Mouse (Mus musculus): ENCODE results near the gene Zfp882. TPM values are rescaled to one million over a fixed set of nuclear protein-coding genes. Genes with fewer than 3 reads are reported as not detected.
"Not testable (repeated sequence)": the region's sequence is repeated elsewhere in the genome, so short reads cannot be mapped to it uniquely, and the experiment has no call there.

Zfp882 gene
- polyA plus RNA-seq, 1 experiment from 2014 or later = 15.8 TPM

DNA sequence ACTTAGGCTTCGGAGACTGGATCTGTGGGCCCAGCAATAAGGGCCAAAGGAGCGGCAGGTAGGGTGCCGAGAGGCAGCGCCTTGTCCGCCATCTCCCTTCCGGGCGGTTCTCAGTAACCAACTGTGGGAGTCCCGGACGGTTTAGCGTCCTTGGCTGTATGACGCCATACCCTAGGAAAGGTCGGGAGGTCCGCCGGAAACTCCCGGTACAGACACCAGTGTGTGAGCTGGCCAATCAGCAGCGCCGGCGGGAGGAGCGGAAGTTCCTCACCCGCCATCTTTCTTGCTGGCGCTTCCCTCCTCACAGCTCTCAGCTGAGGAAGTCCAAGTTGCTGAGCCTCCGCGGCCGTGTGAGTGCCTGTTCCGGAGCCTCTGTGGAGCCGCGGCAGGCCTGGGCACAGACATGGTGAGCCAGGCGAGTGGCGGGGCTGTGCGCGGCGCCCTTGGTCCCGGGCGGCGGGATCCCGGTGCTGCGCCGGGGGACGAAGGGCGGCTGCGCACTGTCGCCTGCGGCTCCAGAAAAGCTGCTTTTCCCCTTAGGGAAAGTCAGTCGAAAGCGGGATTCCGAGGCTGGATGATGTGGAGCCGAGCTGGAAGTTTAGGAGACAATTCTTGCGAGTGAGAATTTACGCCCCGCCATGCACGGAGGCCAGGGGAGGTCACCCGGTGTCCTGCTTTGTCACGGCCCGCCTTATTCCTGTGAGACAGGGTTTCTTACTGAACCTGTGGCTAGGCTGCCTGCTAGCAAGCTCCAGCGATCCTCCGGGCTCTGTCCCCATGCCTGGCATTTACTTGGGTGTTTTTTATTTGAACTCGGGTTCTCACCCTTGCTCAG lies 14.4 kb downstream of the Zfp882 start:
- Histone ChIP-seq H3K9me3 (ENCODE audit: control insufficient read depth, low read length) (no peaks in the 10 kb centered on the region), H3K36me3 (replicated peaks; ENCODE audit: control insufficient read depth, insufficient read depth) (peaks cover 8% of the 10 kb centered on the region; the same call in 1 of the 2 replicates), H3K27me3 (ENCODE audit: control insufficient read depth, insufficient read depth, low read length) (no peaks in the 10 kb centered on the region), H3K4me3 (replicated peaks; ENCODE audit: low read length) (peak overlapping the region; percentile 61), H3K27ac (peak overlapping the region; percentile 96), H3K4me2 (replicated peaks) (peak overlapping the region; percentile 81), H3K9ac (peak overlapping the region; percentile 90), H3K4me1 (replicated peaks; ENCODE audit: control insufficient read depth, insufficient read depth, low read length) (peaks cover 11% of the 10 kb centered on the region)
- under 1% methylated on average over 57 of the region's 57 CpGs for WGBS
- DNase-seq (ENCODE audit: low spot score) (peak; percentile 91), ATAC-seq (ENCODE audit: low FRiP score) (peak; percentile 100)

DNA sequence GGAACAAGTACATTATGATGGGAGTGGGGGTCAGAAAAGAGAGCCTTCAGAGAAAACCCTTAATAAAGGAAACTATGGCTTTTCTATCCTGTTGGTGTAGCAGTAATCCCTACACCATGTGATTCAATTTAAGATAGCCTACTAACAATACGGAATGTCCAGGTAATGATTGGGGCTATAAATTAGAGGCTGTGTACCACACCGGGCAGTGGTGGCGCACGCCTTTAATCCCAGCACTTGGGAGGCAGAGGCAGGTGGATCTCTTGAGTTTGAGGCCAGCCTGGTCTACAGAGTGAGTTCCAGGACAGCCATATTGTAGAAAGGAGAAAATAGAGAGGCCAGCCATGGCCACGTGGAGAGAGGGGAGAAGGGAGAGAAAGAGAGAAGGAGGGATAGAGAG lies 17.4 kb downstream of the Zfp882 start:
- Histone ChIP-seq H3K9ac (no peak overlapping the region), H3K4me2 (replicated peaks) (no peak overlapping the region), H3K36me3 (replicated peaks; ENCODE audit: control insufficient read depth, insufficient read depth) (peaks cover 25% of the 10 kb centered on the region), H3K9me3 (ENCODE audit: control insufficient read depth, low read length) (no peaks in the 10 kb centered on the region), H3K4me3 (replicated peaks; ENCODE audit: low read length) (no peak overlapping the region), H3K27me3 (ENCODE audit: control insufficient read depth, insufficient read depth, low read length) (no peaks in the 10 kb centered on the region), H3K4me1 (replicated peaks; ENCODE audit: control insufficient read depth, insufficient read depth, low read length) (peaks cover 11% of the 10 kb centered on the region), H3K27ac (no peak overlapping the region)
- WGBS = 97% methylated on average over 5 of the region's 5 CpGs
- DNase-seq (ENCODE audit: low spot score) = no peak
- ATAC-seq (ENCODE audit: low FRiP score) = no peak

DNA sequence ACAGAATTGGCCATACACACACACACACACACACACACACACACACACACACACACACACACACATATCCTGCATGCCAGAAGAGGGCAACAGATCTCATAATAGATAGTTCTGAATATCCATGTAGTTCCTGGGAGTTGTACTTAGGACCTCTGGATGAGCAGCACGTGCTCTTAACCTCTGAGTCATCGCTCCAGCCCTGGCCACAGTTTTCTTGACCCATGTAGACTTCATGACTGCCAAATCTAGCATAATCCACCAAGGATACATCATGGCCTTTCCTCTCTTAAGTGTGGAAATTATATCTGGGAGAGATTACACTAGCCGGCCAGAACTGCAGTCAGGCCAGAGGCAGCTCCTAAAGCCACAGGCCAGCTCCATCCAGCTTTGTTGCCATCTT lies 18.1 kb downstream of the Zfp882 start:
- H3K27me3 ChIP-seq (ENCODE audit: control insufficient read depth, insufficient read depth, low read length) = no peaks in the 10 kb centered on the region
- H3K4me1 ChIP-seq (replicated peaks; ENCODE audit: control insufficient read depth, insufficient read depth, low read length) = peaks cover 11% of the 10 kb centered on the region
- no peak overlapping the region for H3K4me3 ChIP-seq (replicated peaks; ENCODE audit: low read length)
- DNase-seq (ENCODE audit: low spot score) (no peak), ATAC-seq (ENCODE audit: low FRiP score) (no peak)
- no peak overlapping the region for H3K27ac ChIP-seq
- H3K4me2 ChIP-seq (replicated peaks) = no peak overlapping the region
- H3K36me3 ChIP-seq (replicated peaks; ENCODE audit: control insufficient read depth, insufficient read depth) = peaks cover 33% of the 10 kb centered on the region
- peaks cover 3% of the 10 kb centered on the region; the same call in 1 of the 2 replicates for H3K9me3 ChIP-seq (ENCODE audit: control insufficient read depth, low read length)
- no peak overlapping the region for H3K9ac ChIP-seq
- 100% methylated on average over 3 of the region's 3 CpGs for WGBS

DNA sequence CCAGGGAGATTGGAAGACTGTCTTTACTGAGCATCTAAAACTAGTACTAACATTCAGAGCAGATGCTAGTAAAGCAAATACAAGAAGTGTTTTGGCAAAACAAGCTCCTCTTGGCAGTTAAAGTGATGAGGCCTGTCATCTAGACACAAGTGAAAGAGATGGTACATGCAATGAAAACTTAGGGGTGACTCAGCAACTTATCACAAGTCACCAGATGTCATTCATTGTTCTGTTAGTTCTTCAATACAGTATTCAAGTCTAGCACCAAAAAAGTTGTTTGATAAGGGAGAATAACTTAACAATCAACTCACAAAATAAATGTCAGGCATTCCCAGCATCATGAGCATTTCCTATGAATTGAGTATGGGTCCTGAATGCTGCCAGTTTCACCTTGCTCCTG lies 19.4 kb downstream of the Zfp882 start:
- Histone ChIP-seq H3K4me2 (replicated peaks) (no peak overlapping the region), H3K4me3 (replicated peaks; ENCODE audit: low read length) (no peak overlapping the region), H3K4me1 (replicated peaks; ENCODE audit: control insufficient read depth, insufficient read depth, low read length) (peaks cover 11% of the 10 kb centered on the region), H3K27ac (no peak overlapping the region), H3K27me3 (ENCODE audit: control insufficient read depth, insufficient read depth, low read length) (no peaks in the 10 kb centered on the region), H3K9ac (no peak overlapping the region), H3K9me3 (ENCODE audit: control insufficient read depth, low read length) (peaks cover 5% of the 10 kb centered on the region; the same call in 1 of the 2 replicates), H3K36me3 (replicated peaks; ENCODE audit: control insufficient read depth, insufficient read depth) (peaks cover 37% of the 10 kb centered on the region)
- ATAC-seq (ENCODE audit: low FRiP score) (no peak), DNase-seq (ENCODE audit: low spot score) (no peak)

DNA sequence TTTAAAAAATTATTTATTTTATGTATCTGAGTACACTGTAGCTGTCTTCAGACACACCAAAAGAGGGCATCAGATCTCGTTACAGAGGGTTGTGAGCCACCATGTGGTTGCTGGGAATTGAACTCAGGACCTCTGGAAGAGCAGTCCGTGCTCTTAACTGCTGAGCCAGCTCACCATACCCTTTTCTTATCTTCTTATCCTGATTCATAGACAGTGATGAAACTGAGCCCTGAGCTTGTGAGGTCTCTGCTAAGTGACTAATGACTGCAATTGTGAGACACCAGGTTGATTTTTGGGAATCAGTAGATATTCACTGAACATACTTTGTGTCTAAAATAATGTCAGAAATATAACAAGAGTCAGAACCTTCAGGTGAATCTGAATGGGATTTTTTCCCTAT lies 29.6 kb downstream of the Zfp882 start:
- WGBS = 93% methylated on average over 2 of the region's 2 CpGs
- H3K4me1 ChIP-seq (replicated peaks; ENCODE audit: control insufficient read depth, insufficient read depth, low read length); H3K9me3 ChIP-seq (ENCODE audit: control insufficient read depth, low read length); H3K4me2 ChIP-seq (replicated peaks); DNase-seq (ENCODE audit: low spot score); H3K27ac ChIP-seq; H3K36me3 ChIP-seq (replicated peaks; ENCODE audit: control insufficient read depth, insufficient read depth); H3K27me3 ChIP-seq (ENCODE audit: control insufficient read depth, insufficient read depth, low read length); ATAC-seq (ENCODE audit: low FRiP score); H3K9ac ChIP-seq; H3K4me3 ChIP-seq (replicated peaks; ENCODE audit: low read length): not testable (repeated sequence)

DNA sequence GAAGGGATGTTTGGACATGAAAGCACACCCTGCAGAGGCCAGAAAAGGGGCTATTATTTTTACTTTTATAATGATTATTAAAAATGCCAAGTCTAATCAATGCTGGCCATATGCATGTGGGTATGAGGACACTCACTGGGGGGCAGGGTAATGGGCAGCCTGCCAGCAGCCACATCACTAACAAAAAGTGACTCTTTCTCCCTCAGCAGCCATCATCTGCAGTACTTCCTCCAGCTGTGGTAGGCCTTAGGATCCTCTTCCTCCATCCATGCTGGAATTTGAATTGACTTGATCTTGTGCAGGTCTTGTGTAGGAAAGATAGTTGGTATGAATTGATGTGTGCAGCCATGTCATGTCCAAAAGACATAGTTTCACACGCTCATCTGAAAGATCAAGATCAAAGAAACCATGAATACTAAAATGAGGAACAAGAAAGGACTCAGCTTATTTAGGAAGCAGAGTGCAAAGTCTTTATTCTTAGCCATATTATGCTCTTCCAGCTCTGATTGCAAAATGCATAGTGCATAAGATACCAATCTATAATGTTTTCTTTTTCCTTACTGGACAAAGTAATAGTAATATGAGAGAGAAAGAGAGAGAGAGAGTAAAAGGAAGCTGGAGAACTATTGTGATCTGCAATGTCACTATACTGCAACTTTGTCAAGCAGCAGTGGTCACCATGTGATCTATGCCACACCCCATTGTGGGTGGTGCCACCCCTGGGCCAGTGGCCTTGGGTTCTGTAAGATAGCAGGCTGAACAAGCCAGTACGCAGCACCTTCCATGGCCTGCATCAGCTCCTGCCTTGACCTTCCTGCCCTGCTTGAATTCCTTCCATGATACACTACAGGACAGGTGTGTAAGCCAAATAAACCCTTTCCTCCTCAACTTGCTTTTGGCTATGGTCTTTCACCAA lies 32.1 kb downstream of the Zfp882 start:
- 81% methylated on average over 2 of the region's 2 CpGs for WGBS
- Histone ChIP-seq H3K4me2 (replicated peaks) (no peak overlapping the region), H3K36me3 (replicated peaks; ENCODE audit: control insufficient read depth, insufficient read depth) (no peaks in the 10 kb centered on the region), H3K27ac (no peak overlapping the region), H3K27me3 (ENCODE audit: control insufficient read depth, insufficient read depth, low read length) (no peaks in the 10 kb centered on the region), H3K9ac (no peak overlapping the region), H3K9me3 (ENCODE audit: control insufficient read depth, low read length) (no peaks in the 10 kb centered on the region), H3K4me1 (replicated peaks; ENCODE audit: control insufficient read depth, insufficient read depth, low read length) (no peaks in the 10 kb centered on the region), H3K4me3 (replicated peaks; ENCODE audit: low read length) (no peak overlapping the region)
- no peak for DNase-seq (ENCODE audit: low spot score)
- no peak for ATAC-seq (ENCODE audit: low FRiP score)

DNA sequence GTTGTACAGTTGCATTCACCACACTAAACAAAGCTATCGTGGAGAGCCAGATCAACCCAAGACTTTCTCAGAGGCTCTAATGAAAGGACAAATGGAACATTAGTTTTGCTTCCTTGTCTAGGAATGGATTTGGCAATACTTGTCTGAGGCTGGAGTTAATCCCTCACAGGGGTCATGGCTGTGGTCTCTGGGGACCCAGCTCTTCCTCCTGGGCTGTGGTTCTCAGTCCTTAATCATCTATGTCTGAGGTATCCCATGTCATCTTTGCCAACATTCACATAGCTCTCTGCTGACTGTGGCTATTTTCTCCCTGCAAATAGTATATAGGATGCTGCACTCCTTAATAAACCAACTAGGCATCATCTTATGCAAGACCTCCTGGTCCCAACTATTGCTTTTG lies 33.4 kb downstream of the Zfp882 start:
- Histone ChIP-seq H3K27ac (no peak overlapping the region), H3K4me3 (replicated peaks; ENCODE audit: low read length) (no peak overlapping the region), H3K9ac (no peak overlapping the region), H3K4me2 (replicated peaks) (no peak overlapping the region), H3K9me3 (ENCODE audit: control insufficient read depth, low read length) (no peaks in the 10 kb centered on the region), H3K27me3 (ENCODE audit: control insufficient read depth, insufficient read depth, low read length) (no peaks in the 10 kb centered on the region), H3K36me3 (replicated peaks; ENCODE audit: control insufficient read depth, insufficient read depth) (no peaks in the 10 kb centered on the region), H3K4me1 (replicated peaks; ENCODE audit: control insufficient read depth, insufficient read depth, low read length) (no peaks in the 10 kb centered on the region)
- no peak for ATAC-seq (ENCODE audit: low FRiP score)
- 88% methylated on average over 1 of the region's 1 CpGs for WGBS
- no peak for DNase-seq (ENCODE audit: low spot score)

DNA sequence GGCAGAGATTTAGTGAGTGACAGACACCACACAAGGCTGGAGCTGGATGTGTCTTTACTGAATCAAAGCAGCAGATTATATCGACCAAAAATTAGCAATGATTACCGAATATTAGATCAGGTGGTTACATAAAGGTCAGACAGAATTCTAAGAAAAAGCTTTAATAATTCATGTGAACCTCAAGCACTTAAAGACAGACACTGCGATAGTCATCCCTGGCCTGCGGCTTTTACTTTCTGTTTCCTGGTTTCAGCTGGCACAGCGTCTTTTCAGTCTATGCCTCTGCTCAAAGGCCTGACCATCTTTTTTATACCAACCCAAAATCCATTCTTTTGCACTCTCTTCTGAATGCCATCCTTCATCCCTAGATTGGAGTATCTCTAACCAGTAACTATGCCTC lies 40.2 kb downstream of the Zfp882 start:
- ATAC-seq (ENCODE audit: low FRiP score) (no peak), DNase-seq (ENCODE audit: low spot score) (no peak)
- no peaks in the 10 kb centered on the region for H3K9me3 ChIP-seq (ENCODE audit: control insufficient read depth, low read length)
- no peaks in the 10 kb centered on the region for H3K27me3 ChIP-seq (ENCODE audit: control insufficient read depth, insufficient read depth, low read length)
- no peak overlapping the region for H3K4me2 ChIP-seq (replicated peaks)
- H3K27ac ChIP-seq = no peak overlapping the region
- H3K36me3 ChIP-seq (replicated peaks; ENCODE audit: control insufficient read depth, insufficient read depth) = 0 out of 2 replicates have a peak, but pooled peaks cover 5% of the 10 kb centered on the region
- no peak overlapping the region for H3K4me3 ChIP-seq (replicated peaks; ENCODE audit: low read length)
- WGBS = 88% methylated on average over 5 of the region's 5 CpGs
- H3K4me1 ChIP-seq (replicated peaks; ENCODE audit: control insufficient read depth, insufficient read depth, low read length) = peaks cover 12% of the 10 kb centered on the region
- no peak overlapping the region for H3K9ac ChIP-seq

DNA sequence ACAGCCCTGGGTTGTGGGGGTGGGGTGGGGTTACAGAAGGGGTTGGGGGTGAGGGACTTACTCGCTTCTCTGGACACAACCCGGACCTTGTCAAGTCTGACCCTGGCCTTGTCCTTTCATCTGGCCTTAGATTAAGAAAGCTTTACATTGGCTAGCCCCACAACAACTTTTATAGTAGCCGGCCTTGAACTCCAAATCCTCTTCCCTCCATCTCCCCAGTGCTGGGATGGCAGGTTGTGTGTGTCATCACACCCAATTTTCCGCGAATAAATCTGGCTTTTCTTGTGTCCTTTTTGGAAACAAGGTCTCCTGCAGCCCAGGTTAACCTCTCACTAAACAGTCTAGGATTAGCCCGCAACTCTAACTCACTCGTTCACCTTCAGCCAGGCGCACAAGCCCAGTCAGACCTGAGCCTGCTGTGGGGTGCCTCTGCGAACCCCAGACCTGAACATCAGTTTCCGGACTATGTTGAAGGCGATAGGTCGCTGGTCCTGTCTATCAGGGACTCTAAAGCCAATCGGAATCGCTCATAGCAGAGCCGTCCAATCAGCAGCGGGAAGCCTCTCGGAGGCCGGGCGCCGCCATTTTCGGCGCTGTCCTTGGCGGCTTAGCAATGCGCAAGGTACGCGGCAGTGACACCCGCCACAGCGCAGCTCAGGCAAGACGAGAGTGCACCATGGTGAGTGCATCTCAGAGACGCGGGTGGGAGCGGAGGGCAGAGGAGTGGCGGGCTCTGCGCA lies 42.2 kb downstream of the Zfp882 start, which contains the start of gene Zfp961:
Zfp961 (plus strand) TSS at position 557 of the 740 bp plus-strand sequence.
- Histone ChIP-seq H3K9me3 (ENCODE audit: control insufficient read depth, low read length) (peaks cover 18% of the 10 kb centered on the region), H3K27ac (peak within 1 kb of the TSS; percentile 81), H3K27me3 (ENCODE audit: control insufficient read depth, insufficient read depth, low read length) (no peaks in the 10 kb centered on the region), H3K4me2 (replicated peaks) (peak within 1 kb of the TSS; percentile 58), H3K4me1 (replicated peaks; ENCODE audit: control insufficient read depth, insufficient read depth, low read length) (peaks cover 12% of the 10 kb centered on the region), H3K9ac (peak within 1 kb of the TSS; percentile 68), H3K36me3 (replicated peaks; ENCODE audit: control insufficient read depth, insufficient read depth) (0 out of 2 replicates have a peak, but pooled peaks cover 5% of the 10 kb centered on the region), H3K4me3 (replicated peaks; ENCODE audit: low read length) (peak within 1 kb of the TSS; percentile 56)
- DNase-seq (ENCODE audit: low spot score) = peak; percentile 98
- 4% methylated on average over 34 of the region's 34 CpGs for WGBS
- ATAC-seq (ENCODE audit: low FRiP score) = peak; percentile 100
